Mouse (Mus musculus) hindbrain, embryonic 10.5 days (tissue): ENCODE results near the gene Il18rap. TPM values are rescaled to one million over a fixed set of nuclear protein-coding genes. Genes with fewer than 3 reads are reported as not detected.

Source experiments
- DNase-seq: peaks from one replicate; pipeline ENCODE4 v3.0.0-alpha.2; 2017; ENCODE audit warnings: low spot score
- H3K27ac ChIP-seq: fragments of 300-500 bp; sonication (generic); 2 replicates; pipeline ENCODE4 v1.5.1; 2016; ENCODE audit warnings: mild to moderate bottlenecking, moderate library complexity
- H3K27me3 ChIP-seq: fragments of 300-500 bp; sonication (generic); 2 replicates; pipeline ENCODE4 v1.6.1; 2016; ENCODE audit warnings: mild to moderate bottlenecking; ENCODE audit not compliant: poor library complexity, insufficient read depth, severe bottlenecking
- H3K36me3 ChIP-seq: fragments of 300-500 bp; sonication (generic); 2 replicates; pipeline ENCODE4 v1.6.1; 2016; ENCODE audit warnings: mild to moderate bottlenecking, moderate library complexity
- H3K4me1 ChIP-seq: fragments of 300-500 bp; sonication (generic); replicated peaks from 2 replicates; pipeline ENCODE4 v1.6.1; 2016; ENCODE audit warnings: mild to moderate bottlenecking
- H3K4me3 ChIP-seq: fragments of 300-500 bp; sonication (generic); 2 replicates; pipeline ENCODE4 v1.5.1; 2016; ENCODE audit warnings: mild to moderate bottlenecking, moderate library complexity
- H3K9me3 ChIP-seq: fragments of 300-500 bp; sonication (generic); 2 replicates; pipeline ENCODE4 v1.6.1; 2016; ENCODE audit warnings: mild to moderate bottlenecking, moderate library complexity
- WGBS: fragments of 180-500 bp; shearing (Covaris S2); methylation state at CpG from one replicate; pipeline ENCODE4 v1.1.7; 2016; 5-methylcytosine and 5-hydroxymethylcytosine counted together
- polyA plus RNA-seq: library from polyadenylated mRNA; unstranded; fragments of >200 nt; fragmentation: Nextera tagmentation; extraction: Ambion mirVana; gene quantifications from 2 replicates; pipeline ENCODE4 v1.2.1, GENCODE M21; 2016

Gene Il18rap
- polyA plus RNA-seq, 1 experiment from 2014 or later: 0.21 TPM

DNA sequence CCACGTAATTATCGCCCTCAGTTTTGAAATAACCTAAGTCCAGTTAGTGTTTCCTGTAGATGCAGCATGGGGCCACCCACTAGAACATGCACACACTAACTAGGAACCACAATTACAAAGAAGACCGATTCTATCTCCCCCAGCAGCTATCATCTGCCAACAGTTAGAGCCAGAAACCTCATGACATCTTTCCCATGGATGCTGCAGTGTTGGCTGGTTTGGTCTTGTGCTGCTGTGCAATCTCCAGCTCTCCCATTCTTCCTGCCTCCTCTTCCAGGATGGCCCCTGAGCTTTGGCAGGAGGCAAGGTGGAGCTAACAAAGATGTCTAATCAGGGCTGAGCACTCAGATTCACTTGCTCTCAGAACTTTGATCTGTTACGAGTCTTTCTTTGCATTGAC lies 14.0 kb upstream of the Il18rap start:
- H3K4me1 ChIP-seq: no peaks in the 10 kb centered on the region
- DNase-seq: no peak
- 90% methylated on average over 4 of the region's 4 CpGs for WGBS
- H3K36me3 ChIP-seq: no peaks in the 10 kb centered on the region
- no peaks in the 10 kb centered on the region for H3K9me3 ChIP-seq
- H3K4me3 ChIP-seq: no peak overlapping the region
- no peaks in the 10 kb centered on the region; the same call in 1 of the 2 replicates for H3K27me3 ChIP-seq
- no peak overlapping the region for H3K27ac ChIP-seq

- Histone ChIP-seq H3K27me3 (no peaks in the 10 kb centered on the region), H3K4me3 (no peak overlapping the region), H3K27ac (no peak overlapping the region), H3K9me3 (no peaks in the 10 kb centered on the region), H3K36me3 (no peaks in the 10 kb centered on the region), H3K4me1 (no peaks in the 10 kb centered on the region)
- 90% methylated on average over 11 of the region's 11 CpGs for WGBS
- DNase-seq: no peak
Observed at GRCm38 (mm10) chr1:40501546-40502398, 13.4 kb upstream of the Il18rap start.

GRCm38 (mm10) chr1:40504548-40504947 lies 10.6 kb upstream of the Il18rap start:
- Histone ChIP-seq H3K27ac (no peak overlapping the region), H3K36me3 (no peaks in the 10 kb centered on the region), H3K4me1 (no peaks in the 10 kb centered on the region), H3K9me3 (no peaks in the 10 kb centered on the region), H3K27me3 (no peaks in the 10 kb centered on the region), H3K4me3 (no peak overlapping the region)
- WGBS: 88% methylated on average over 5 of the region's 5 CpGs
- no peak for DNase-seq

GRCm38 (mm10) chr1:40516364-40516763 lies 1.2 kb downstream of the Il18rap start:
- H3K27ac ChIP-seq: no peak overlapping the region
- H3K36me3 ChIP-seq: no peaks in the 10 kb centered on the region
- no peaks in the 10 kb centered on the region for H3K27me3 ChIP-seq
- no peaks in the 10 kb centered on the region for H3K4me1 ChIP-seq
- DNase-seq: no peak
- H3K9me3 ChIP-seq: no peaks in the 10 kb centered on the region
- WGBS: 92% methylated on average over 6 of the region's 6 CpGs
- no peak overlapping the region for H3K4me3 ChIP-seq

DNA sequence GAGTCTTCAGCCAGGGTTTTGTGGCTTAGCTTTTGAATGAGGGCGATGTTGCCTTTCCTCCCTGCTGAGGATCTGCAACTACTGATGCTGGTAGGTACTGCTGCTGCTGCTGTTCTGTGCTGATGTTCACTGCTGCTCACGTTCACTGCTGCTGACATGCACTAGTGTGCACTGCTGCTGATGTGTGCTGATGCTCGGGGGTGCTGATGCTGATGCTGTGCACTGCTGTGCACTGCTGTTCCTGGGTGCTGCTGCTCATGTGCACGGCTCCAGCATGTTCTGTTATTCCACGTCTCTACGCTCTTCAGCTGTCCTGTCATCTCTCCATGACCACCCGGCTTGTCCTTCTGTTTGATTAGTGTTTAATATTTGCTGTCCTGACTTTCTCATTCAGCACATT lies 7.8 kb downstream of the Il18rap start:
- H3K9me3 ChIP-seq: no peaks in the 10 kb centered on the region
- no peak overlapping the region for H3K27ac ChIP-seq
- H3K4me3 ChIP-seq: no peak overlapping the region
- no peaks in the 10 kb centered on the region for H3K36me3 ChIP-seq
- no peaks in the 10 kb centered on the region for H3K27me3 ChIP-seq
- H3K4me1 ChIP-seq: no peaks in the 10 kb centered on the region
- WGBS: 92% methylated on average over 7 of the region's 7 CpGs
- DNase-seq: no peak

DNA sequence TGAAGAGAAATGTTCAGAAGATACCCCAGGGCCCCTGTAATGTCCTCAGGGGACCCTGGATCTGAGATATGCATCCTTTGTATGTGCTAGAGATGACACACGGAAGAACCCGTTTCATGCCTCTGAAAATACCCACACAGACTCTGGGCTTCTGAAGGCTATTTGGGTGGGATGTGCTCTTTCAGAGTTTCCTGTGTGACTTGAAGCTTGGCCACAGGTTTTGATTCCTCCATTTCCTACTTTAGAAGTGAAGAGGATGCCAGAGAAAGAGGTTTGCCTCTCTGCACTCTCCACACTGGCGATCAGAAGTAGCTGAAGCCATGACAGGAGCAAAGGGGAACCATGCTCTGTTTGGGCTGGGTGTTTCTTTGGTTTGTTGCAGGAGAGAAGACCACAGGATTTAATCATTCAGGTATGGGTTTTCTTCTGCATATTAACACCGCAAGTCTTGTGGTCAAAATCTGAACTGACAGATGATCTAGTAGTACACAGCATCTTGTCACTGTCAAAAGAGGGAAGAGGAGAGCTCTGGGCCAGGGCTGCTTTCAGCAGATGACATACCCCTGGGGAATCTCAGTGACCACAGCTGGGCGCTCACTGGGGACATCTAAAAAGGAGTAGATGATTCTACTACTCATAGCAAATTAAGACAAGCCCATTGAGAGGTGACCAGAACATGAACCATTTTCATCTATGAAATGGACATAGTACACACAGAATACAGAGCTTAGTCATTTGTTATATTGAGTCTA lies 9.0 kb downstream of the Il18rap start:
- Histone ChIP-seq H3K9me3 (no peaks in the 10 kb centered on the region), H3K36me3 (no peaks in the 10 kb centered on the region), H3K4me3 (no peak overlapping the region), H3K27ac (no peak overlapping the region), H3K27me3 (no peaks in the 10 kb centered on the region), H3K4me1 (no peaks in the 10 kb centered on the region)
- DNase-seq: no peak
- WGBS: 90% methylated on average over 5 of the region's 5 CpGs

DNA sequence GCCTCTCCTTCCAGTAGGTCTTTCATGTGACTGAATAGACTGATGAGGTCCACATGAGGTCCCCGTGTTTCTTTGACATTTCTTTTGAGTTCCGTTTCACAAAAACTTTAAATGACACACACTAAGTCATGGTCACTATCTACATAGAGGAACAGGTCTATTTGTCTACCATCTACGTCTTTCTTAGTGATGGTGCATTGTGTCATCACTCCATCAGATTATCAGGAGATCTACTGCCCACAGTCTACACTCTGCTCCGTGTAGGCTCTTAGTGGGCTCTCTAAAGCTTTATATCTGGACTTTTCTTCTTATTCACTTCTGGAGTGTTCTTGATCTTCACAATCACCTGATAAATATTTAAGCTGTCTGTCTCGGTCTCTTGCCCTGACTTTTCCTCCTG lies 14.1 kb downstream of the Il18rap start:
- Histone ChIP-seq H3K27me3 (no peaks in the 10 kb centered on the region), H3K9me3 (peaks cover 3% of the 10 kb centered on the region; the same call in 1 of the 2 replicates), H3K36me3 (no peaks in the 10 kb centered on the region), H3K4me3 (no peak overlapping the region), H3K27ac (no peak overlapping the region), H3K4me1 (no peaks in the 10 kb centered on the region)
- DNase-seq: no peak
- WGBS: 89% methylated on average over 5 of the region's 5 CpGs

DNA sequence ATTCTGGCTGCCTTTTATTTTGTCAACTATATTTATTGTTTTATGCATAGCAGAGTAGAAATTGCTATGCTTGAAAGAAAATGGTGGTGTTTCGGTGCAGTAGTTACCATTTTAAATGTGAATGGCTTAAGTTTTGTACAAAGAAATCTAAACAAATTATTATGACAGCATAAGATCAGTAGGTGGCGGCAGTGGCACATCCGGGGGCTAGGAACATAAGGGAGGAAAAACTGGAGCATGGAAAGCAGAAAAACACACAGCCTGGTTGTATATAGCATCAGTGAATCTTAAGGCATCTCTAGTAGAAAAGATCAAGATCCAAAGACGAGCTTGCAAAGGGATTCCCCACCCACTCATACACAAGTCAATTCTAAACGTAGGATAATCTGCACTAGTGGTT lies 22.4 kb downstream of the Il18rap start:
- no peak for DNase-seq
- Histone ChIP-seq H3K27ac (no peak overlapping the region), H3K9me3 (no peaks in the 10 kb centered on the region; the same call in 1 of the 2 replicates), H3K4me3 (no peak overlapping the region), H3K27me3 (no peaks in the 10 kb centered on the region), H3K36me3 (no peaks in the 10 kb centered on the region), H3K4me1 (no peaks in the 10 kb centered on the region)
- WGBS: 80% methylated on average over 5 of the region's 5 CpGs

GRCm38 (mm10) chr1:40544650-40545049 lies 29.5 kb downstream of the Il18rap start:
- Histone ChIP-seq H3K4me1 (peaks cover 8% of the 10 kb centered on the region; the same call in 1 of the 2 replicates), H3K36me3 (no peaks in the 10 kb centered on the region), H3K9me3 (no peaks in the 10 kb centered on the region), H3K4me3 (no peak overlapping the region), H3K27ac (no peak overlapping the region), H3K27me3 (no peaks in the 10 kb centered on the region)
- 0% methylated on average over 2 of the region's 2 CpGs for WGBS
- DNase-seq: peak; percentile 39

DNA sequence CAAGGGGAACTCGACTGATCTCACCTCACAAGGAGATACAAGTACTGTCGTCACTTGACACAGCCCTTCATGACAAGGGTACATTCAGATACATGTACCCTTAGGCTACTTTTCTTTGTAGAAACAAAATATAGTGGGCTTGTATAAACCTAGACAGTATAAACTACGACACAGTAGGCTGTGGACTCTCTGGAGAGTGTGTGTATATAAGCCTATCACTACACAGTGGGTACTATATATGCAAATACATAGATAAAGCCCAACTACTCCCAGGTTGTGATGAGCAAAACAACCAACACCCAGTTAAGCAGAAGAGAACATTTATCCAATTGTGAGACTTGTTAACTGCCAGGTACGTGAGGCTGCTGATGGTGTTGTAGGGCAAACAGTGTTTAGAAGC lies 31.5 kb downstream of the Il18rap start:
- Histone ChIP-seq H3K9me3 (no peaks in the 10 kb centered on the region), H3K36me3 (no peaks in the 10 kb centered on the region), H3K4me1 (peaks cover 8% of the 10 kb centered on the region; the same call in 1 of the 2 replicates), H3K4me3 (no peak overlapping the region), H3K27me3 (no peaks in the 10 kb centered on the region), H3K27ac (no peak overlapping the region)
- WGBS: 83% methylated on average over 4 of the region's 4 CpGs
- DNase-seq: no peak

- Histone ChIP-seq H3K9me3 (no peaks in the 10 kb centered on the region), H3K36me3 (no peaks in the 10 kb centered on the region), H3K4me3 (no peak overlapping the region), H3K27me3 (no peaks in the 10 kb centered on the region), H3K4me1 (peaks cover 8% of the 10 kb centered on the region; the same call in 1 of the 2 replicates), H3K27ac (no peak overlapping the region)
- WGBS: 70% methylated on average over 11 of the region's 11 CpGs
- DNase-seq: no peak
Observed at GRCm38 (mm10) chr1:40547064-40547572, 32.0 kb downstream of the Il18rap start.

DNA sequence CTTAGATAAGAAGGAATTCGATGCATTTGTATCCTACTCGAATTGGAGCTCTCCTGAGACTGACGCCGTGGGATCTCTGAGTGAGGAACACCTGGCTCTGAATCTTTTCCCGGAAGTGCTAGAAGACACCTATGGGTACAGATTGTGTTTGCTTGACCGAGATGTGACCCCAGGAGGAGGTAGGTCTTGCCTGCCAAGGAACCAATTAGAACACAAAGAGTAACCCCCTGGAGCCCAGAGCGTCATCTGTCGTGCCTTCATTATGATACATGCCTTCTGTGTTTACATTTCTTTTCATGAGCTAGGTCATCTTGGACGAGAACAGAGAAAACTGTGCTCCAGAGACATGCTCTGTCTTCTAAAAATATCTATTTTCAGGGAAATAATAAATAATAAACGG lies 32.6 kb downstream of the Il18rap start:
- H3K36me3 ChIP-seq: no peaks in the 10 kb centered on the region
- H3K27me3 ChIP-seq: no peaks in the 10 kb centered on the region
- DNase-seq: no peak
- 63% methylated on average over 10 of the region's 10 CpGs for WGBS
- H3K4me3 ChIP-seq: no peak overlapping the region
- H3K4me1 ChIP-seq: peaks cover 8% of the 10 kb centered on the region; the same call in 1 of the 2 replicates
- H3K9me3 ChIP-seq: no peaks in the 10 kb centered on the region
- no peak overlapping the region for H3K27ac ChIP-seq

DNA sequence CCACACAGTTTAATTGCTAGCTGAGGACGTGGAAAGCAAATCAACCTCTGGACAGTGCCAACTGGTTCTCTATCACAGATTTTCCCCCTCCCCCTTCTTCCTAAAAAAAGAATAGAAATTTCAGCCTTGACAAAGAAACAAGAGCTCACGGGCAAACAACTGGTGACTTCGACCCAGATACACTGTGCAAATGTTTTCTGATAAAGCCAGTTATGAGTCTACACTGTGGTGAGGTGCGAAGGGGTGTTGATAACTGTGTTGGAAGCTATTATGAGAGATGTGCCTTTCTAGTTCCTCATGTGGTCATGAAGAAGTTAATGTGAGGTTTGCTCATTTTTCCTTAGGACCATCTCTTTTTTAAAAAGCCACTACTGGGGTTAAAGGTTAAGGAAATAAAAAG lies 54.2 kb downstream of the Il18rap start:
- Histone ChIP-seq H3K4me3 (no peak overlapping the region), H3K4me1 (no peaks in the 10 kb centered on the region), H3K27ac (no peak overlapping the region), H3K9me3 (0 out of 2 replicates have a peak, but pooled peaks cover 2% of the 10 kb centered on the region), H3K36me3 (no peaks in the 10 kb centered on the region), H3K27me3 (no peaks in the 10 kb centered on the region)
- WGBS: 88% methylated on average over 4 of the region's 4 CpGs
- DNase-seq: no peak
